Mouse (Mus musculus) hindbrain, postnatal 0 days (tissue): Measurements from ENCODE around the gene Picalm. TPM values are rescaled to one million over a fixed set of nuclear protein-coding genes. Genes with fewer than 3 reads are reported as not detected.
A peak's percentile ranks its signal among the peaks of the same experiment; 100 is the strongest.

Source experiments
- ATAC-seq: fragments of 200-750 bp; cut with Nextera tagmentation; 2 replicates; pipeline ENCODE4 v1.8.0; 2017; ENCODE audit warnings: mild to moderate bottlenecking, moderate TSS enrichment, moderate library complexity
- DNase-seq: peaks from one replicate; pipeline ENCODE4 v3.0.0-alpha.2; 2015; ENCODE audit warnings: low spot score
- H3K27ac ChIP-seq: fragments of 300-500 bp; sonication (generic); 2 replicates; pipeline ENCODE4 v1.5.1; 2014; ENCODE audit warnings: mild to moderate bottlenecking
- H3K27me3 ChIP-seq: fragments of 300-500 bp; sonication (generic); 2 replicates; pipeline ENCODE4 v1.6.1; 2014; ENCODE audit warnings: low read length, mixed read lengths; ENCODE audit not compliant: insufficient read depth
- H3K36me3 ChIP-seq: fragments of 300-500 bp; sonication (generic); 2 replicates; pipeline ENCODE4 v1.6.1; 2014; ENCODE audit warnings: low read length, mixed read lengths; ENCODE audit not compliant: insufficient read depth
- H3K4me1 ChIP-seq: fragments of 300-500 bp; sonication (generic); 2 replicates; pipeline ENCODE4 v1.6.1; 2014; ENCODE audit warnings: antibody characterized with exemption, low read length, mixed read lengths; ENCODE audit not compliant: insufficient read depth
- H3K4me2 ChIP-seq: fragments of 300-500 bp; sonication (generic); 2 replicates; pipeline ENCODE4 v1.6.1; 2014; ENCODE audit warnings: low read depth, mild to moderate bottlenecking, low read length, moderate library complexity, mixed read lengths
- H3K4me3 ChIP-seq: fragments of 300-500 bp; sonication (generic); 2 replicates; pipeline ENCODE4 v1.5.1; 2014; ENCODE audit warnings: low read length
- H3K9ac ChIP-seq: fragments of 300-500 bp; sonication (generic); replicated peaks from 2 replicates; pipeline ENCODE4 v1.6.1; 2014; ENCODE audit warnings: mild to moderate bottlenecking, low read length, moderate library complexity, mixed read lengths
- H3K9me3 ChIP-seq: fragments of 300-500 bp; sonication (generic); 2 replicates; pipeline ENCODE4 v1.6.1; 2016; ENCODE audit warnings: low read length, mixed read lengths
- CTCF ChIP-seq: IDR thresholded peaks from 2 replicates; pipeline ENCODE4 v1.5.1; 2016; ENCODE audit warnings: antibody characterized with exemption, control low read depth, low read depth
- WGBS: fragments of 180-500 bp; shearing (Covaris S2); extraction: QIAGEN DNeasy Blood & Tissue Kit; methylation state at CpG from one replicate; pipeline ENCODE4 v1.1.7; 2014; 5-methylcytosine and 5-hydroxymethylcytosine counted together
- polyA plus RNA-seq: library from polyadenylated mRNA; unstranded; fragments of >200 nt; fragmentation: Nextera tagmentation; extraction: Ambion mirVana; gene quantifications from 2 replicates; pipeline ENCODE4 v1.2.1, GENCODE M21; 2015
- total RNA-seq: library from RNA; depleted of rRNA; stranded (reverse); fragments of >200 nt; gene quantifications from 2 replicates; pipeline ENCODE4 v1.2.3, GENCODE M21; 2014

Gene Picalm
- total and polyA plus RNA-seq, 2 experiments from 2014 or later: 22.4 to 141 TPM

GRCm38 (mm10) chr7:90144275-90144674 lies 14.3 kb downstream of the Picalm start:
- DNase-seq (no peak), ATAC-seq (no peak)
- Histone ChIP-seq H3K4me2 (no peak overlapping the region), H3K36me3 (no peaks in the 10 kb centered on the region), H3K27ac (no peak overlapping the region), H3K9me3 (no peaks in the 10 kb centered on the region), H3K9ac (no peak overlapping the region), H3K27me3 (no peaks in the 10 kb centered on the region), H3K4me3 (no peak overlapping the region), H3K4me1 (0 out of 2 replicates have a peak, but pooled peaks cover 3% of the 10 kb centered on the region)
- 91% methylated on average over 2 of the region's 2 CpGs for WGBS
- no peak for TF ChIP-seq CTCF

DNA sequence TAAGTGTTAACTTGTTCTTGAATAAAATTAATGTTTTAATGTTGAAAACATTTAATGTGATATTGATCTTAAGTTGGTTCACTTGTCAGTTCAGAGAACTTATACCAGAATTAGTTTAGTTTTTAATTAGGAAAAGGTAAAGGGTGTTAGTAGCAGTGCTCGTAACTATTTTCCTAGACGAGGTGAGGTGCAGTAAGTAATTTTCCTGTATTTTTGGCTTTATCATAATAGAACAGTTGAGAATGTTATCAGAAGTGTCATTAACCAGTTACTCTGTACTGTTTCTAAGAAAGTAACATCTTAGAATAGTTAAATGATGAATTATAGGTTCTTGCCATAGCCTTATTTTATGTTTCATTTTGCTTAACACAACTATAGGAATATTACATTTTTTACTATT lies 15.0 kb downstream of the Picalm start:
- no peak for DNase-seq
- no peak for TF ChIP-seq CTCF
- no peaks in the 10 kb centered on the region for H3K9me3 ChIP-seq
- H3K27me3 ChIP-seq: no peaks in the 10 kb centered on the region
- no peak overlapping the region for H3K27ac ChIP-seq
- H3K4me1 ChIP-seq: 0 out of 2 replicates have a peak, but pooled peaks cover 3% of the 10 kb centered on the region
- 86% methylated on average over 2 of the region's 2 CpGs for WGBS
- H3K4me3 ChIP-seq: no peak overlapping the region
- ATAC-seq: no peak
- H3K9ac ChIP-seq: no peak overlapping the region
- H3K36me3 ChIP-seq: no peaks in the 10 kb centered on the region
- no peak overlapping the region for H3K4me2 ChIP-seq

DNA sequence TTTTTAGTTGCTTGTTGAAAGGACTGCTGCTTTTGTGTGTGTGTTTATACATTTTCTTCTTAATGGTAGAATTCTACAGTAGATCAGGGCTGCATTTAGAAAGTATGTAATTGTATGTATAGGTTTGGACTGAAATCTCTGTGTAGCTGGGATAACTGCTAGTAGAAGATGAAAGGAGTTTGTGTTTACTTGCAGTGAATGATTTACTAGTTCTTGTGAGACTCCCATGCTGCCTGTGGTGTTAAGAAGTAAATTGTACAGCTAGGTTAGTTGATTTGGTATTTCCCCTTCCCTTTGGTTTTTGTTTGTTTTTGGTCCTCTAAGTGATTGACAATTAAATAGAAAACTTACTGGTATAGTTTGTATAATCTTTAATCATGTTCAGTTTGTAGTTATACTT lies 15.4 kb downstream of the Picalm start:
- no peak for DNase-seq
- TF ChIP-seq CTCF: no peak
- no peak overlapping the region for H3K4me2 ChIP-seq
- 0 out of 2 replicates have a peak, but pooled peaks cover 3% of the 10 kb centered on the region for H3K4me1 ChIP-seq
- H3K9me3 ChIP-seq: no peaks in the 10 kb centered on the region
- H3K4me3 ChIP-seq: no peak overlapping the region
- no peak for ATAC-seq
- no peaks in the 10 kb centered on the region for H3K27me3 ChIP-seq
- H3K36me3 ChIP-seq: no peaks in the 10 kb centered on the region
- H3K27ac ChIP-seq: no peak overlapping the region
- no peak overlapping the region for H3K9ac ChIP-seq

DNA sequence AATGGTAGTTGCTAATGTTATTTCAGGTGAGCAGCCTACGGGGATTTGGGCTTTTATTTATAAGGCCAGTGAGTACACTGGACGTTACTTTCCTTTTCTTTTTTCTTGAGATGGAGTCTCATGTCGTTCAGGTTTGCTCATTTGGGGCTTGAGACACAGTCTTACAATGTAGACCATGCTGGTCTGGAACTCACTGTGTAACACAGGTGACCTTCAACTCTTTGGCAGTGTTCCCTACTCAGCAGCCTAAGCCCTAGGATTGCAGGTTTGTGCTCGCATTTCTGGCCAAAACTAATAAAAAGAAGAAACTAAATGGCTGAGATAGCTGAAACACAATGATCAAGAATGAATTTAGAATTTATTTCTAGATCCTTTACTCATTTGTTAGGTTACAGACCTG lies 15.9 kb downstream of the Picalm start:
- H3K27ac ChIP-seq: no peak overlapping the region
- WGBS: 51% methylated on average over 4 of the region's 4 CpGs
- H3K9me3 ChIP-seq: no peaks in the 10 kb centered on the region
- ATAC-seq: no peak
- DNase-seq: peak; percentile 7
- no peaks in the 10 kb centered on the region for H3K36me3 ChIP-seq
- H3K4me3 ChIP-seq: no peak overlapping the region
- TF ChIP-seq CTCF: no peak
- no peaks in the 10 kb centered on the region for H3K27me3 ChIP-seq
- H3K4me2 ChIP-seq: no peak overlapping the region
- 0 out of 2 replicates have a peak, but pooled peaks cover 3% of the 10 kb centered on the region for H3K4me1 ChIP-seq
- no peak overlapping the region for H3K9ac ChIP-seq

DNA sequence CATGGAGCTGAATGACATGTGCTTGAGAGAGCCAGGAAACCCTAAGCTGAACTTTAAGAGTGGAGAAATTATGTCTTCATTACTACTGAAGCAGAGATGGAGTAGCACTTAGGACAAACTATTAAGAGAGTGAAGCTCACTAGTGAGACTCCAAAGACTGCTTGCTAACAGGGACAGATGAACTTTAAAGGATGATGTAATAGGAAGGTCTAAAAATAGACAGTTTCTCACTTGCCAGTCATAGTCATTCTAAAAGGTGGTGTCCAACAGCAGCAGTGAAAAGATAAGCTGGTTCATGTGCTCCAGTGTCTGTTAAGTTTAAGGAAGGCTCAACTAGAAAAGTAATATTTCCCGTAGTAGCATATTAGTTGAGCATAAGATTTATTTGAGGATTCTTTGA lies 16.3 kb downstream of the Picalm start:
- no peaks in the 10 kb centered on the region for H3K27me3 ChIP-seq
- TF ChIP-seq CTCF: no peak
- H3K4me3 ChIP-seq: no peak overlapping the region
- no peak for ATAC-seq
- no peak overlapping the region for H3K4me2 ChIP-seq
- H3K4me1 ChIP-seq: 0 out of 2 replicates have a peak, but pooled peaks cover 3% of the 10 kb centered on the region
- no peaks in the 10 kb centered on the region for H3K9me3 ChIP-seq
- 88% methylated on average over 1 of the region's 1 CpGs for WGBS
- no peak overlapping the region for H3K27ac ChIP-seq
- no peak for DNase-seq
- H3K9ac ChIP-seq: no peak overlapping the region
- no peaks in the 10 kb centered on the region for H3K36me3 ChIP-seq

DNA sequence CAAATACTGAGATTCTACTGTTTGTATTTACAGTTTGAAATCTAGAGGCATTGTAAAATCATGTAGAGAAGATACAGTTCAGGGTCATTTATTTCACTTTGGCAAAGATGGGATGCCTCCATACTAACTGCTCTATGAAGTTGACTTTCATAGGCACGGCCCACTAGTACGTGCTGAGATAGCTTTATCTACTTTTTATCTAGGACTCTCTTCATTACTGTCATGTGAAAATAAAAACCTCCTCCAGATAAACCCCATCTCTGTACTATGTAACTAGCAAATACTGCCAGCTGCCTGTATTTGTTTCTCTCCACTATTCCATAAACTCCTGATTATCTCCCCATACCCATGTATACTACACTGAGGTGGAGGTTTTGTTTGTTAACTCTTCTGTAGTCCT lies 18.0 kb downstream of the Picalm start:
- ATAC-seq (no peak), DNase-seq (no peak)
- H3K27me3 ChIP-seq: no peaks in the 10 kb centered on the region
- H3K9me3 ChIP-seq: no peaks in the 10 kb centered on the region
- H3K9ac ChIP-seq: no peak overlapping the region
- no peak overlapping the region for H3K4me2 ChIP-seq
- H3K4me1 ChIP-seq: 0 out of 2 replicates have a peak, but pooled peaks cover 3% of the 10 kb centered on the region
- no peak overlapping the region for H3K27ac ChIP-seq
- no peaks in the 10 kb centered on the region for H3K36me3 ChIP-seq
- 84% methylated on average over 2 of the region's 2 CpGs for WGBS
- TF ChIP-seq CTCF: no peak
- H3K4me3 ChIP-seq: no peak overlapping the region

- ATAC-seq (no peak), DNase-seq (no peak)
- Histone ChIP-seq H3K27me3 (no peaks in the 10 kb centered on the region), H3K27ac (no peak overlapping the region), H3K4me2 (no peak overlapping the region), H3K36me3 (no peaks in the 10 kb centered on the region), H3K9me3 (no peaks in the 10 kb centered on the region), H3K4me1 (0 out of 2 replicates have a peak, but pooled peaks cover 3% of the 10 kb centered on the region), H3K9ac (no peak overlapping the region), H3K4me3 (no peak overlapping the region)
- WGBS: 79% methylated on average over 1 of the region's 1 CpGs
- no peak for TF ChIP-seq CTCF
Observed at GRCm38 (mm10) chr7:90148516-90148915, 18.5 kb downstream of the Picalm start.
